Mouse (Mus musculus) gastrocnemius, adult 8-10 months (tissue): ENCODE results near the gene Khnyn. TPM values are rescaled to one million over a fixed set of nuclear protein-coding genes. Genes with fewer than 3 reads are reported as not detected.

Experiments
- DNase-seq, 2 experiments: peaks; one replicate each; pipeline ENCODE4 v3.0.0; 2022; ENCODE audit warnings: low spot score in 2 of 2
- total RNA-seq, 4 experiments: library from RNA; stranded (reverse); gene quantifications; 2 replicates each; pipeline ENCODE4 v1.2.4; 2022

Khnyn gene
- total RNA-seq, result 1 to 10 TPM; 4.4 to 6.3 (median 4.9) TPM

GRCm38 (mm10) chr14:55884713-55885113 lies at the start of gene Khnyn:
TSS of gene Khnyn (plus strand) at chr14:55884947.
- peak; percentile 90 to 93 for DNase-seq

- DNase-seq, result no peak
These were observed 46.4 kb upstream of the Khnyn start for GRCm38 (mm10) chr14:55838312-55838711.

GRCm38 (mm10) chr14:55838740-55839139 lies 46.0 kb upstream of the Khnyn start:
- DNase-seq, result no peak

- no peak for DNase-seq
These were observed 43.8 kb upstream of the Khnyn start for GRCm38 (mm10) chr14:55840853-55841366.

- no peak for DNase-seq
These were observed 42.0 kb upstream of the Khnyn start for GRCm38 (mm10) chr14:55842794-55843193.

- DNase-seq, result no peak
These were observed 39.0 kb upstream of the Khnyn start for GRCm38 (mm10) chr14:55845506-55846294.

GRCm38 (mm10) chr14:55850885-55851284 lies 33.9 kb upstream of the Khnyn start:
- no peak for DNase-seq

GRCm38 (mm10) chr14:55852646-55853551 lies 31.8 kb upstream of the Khnyn start:
- DNase-seq, result no peak

- peak; percentile 13 to 37 for DNase-seq
These were observed 31.0 kb upstream of the Khnyn start, which contains the start of gene Nynrin for GRCm38 (mm10) chr14:55853621-55854285. TSS of gene Nynrin (plus strand) at chr14:55854010.

- no peak for DNase-seq
These were observed 30.2 kb upstream of the Khnyn start for GRCm38 (mm10) chr14:55854406-55855100.

- no peak for DNase-seq
These were observed 29.6 kb upstream of the Khnyn start for GRCm38 (mm10) chr14:55855101-55855561.

GRCm38 (mm10) chr14:55857588-55857987 lies 27.2 kb upstream of the Khnyn start:
- no peak for DNase-seq

GRCm38 (mm10) chr14:55862186-55862585 lies 22.6 kb upstream of the Khnyn start:
- DNase-seq, result no peak

GRCm38 (mm10) chr14:55862970-55863369 lies 21.8 kb upstream of the Khnyn start:
- no peak for DNase-seq

GRCm38 (mm10) chr14:55863773-55864172 lies 21.0 kb upstream of the Khnyn start:
- peak; percentile 60 to 69 for DNase-seq

GRCm38 (mm10) chr14:55866962-55867361 lies 17.8 kb upstream of the Khnyn start:
- DNase-seq, result peak in 1 of 2 experiments; percentile 37

- no peak for DNase-seq
These were observed 16.3 kb upstream of the Khnyn start for GRCm38 (mm10) chr14:55868230-55869026.

- DNase-seq, result no peak
These were observed 15.2 kb upstream of the Khnyn start for GRCm38 (mm10) chr14:55869538-55869937.

GRCm38 (mm10) chr14:55872039-55872438 lies 12.7 kb upstream of the Khnyn start:
- DNase-seq, result no peak

- no peak for DNase-seq
These were observed 12.2 kb upstream of the Khnyn start for GRCm38 (mm10) chr14:55872551-55872950.
